Mouse (Mus musculus): ENCODE results near the gene Ncoa3. TPM values are rescaled to one million over a fixed set of nuclear protein-coding genes. Genes with fewer than 3 reads are reported as not detected.

Ncoa3 gene
- polyA plus RNA-seq, 1 experiment = 124 TPM

DNA sequence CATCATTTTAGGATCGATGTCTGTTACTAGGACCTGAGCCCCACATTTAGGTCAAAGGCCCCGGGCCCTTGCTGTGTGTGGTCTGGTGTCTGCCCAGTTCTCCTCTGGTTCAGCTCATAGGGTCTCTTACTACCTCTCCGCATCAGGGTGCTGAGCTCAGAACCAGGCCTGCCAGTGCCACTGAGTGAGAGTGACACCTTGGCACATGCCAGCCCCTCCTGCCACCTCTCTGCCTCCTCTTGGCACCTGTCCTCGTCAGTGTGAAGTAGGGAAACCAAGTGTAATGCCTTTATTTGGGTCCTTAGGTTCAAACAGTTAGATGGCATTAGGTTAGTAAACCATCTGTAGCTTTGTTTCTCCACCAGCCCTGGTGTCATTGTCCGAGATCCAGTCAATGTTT is 79.0 kb downstream of the Ncoa3 start:
- TF ChIP-seq POLR2A (IDR thresholded peaks at IDR 0.05; ENCODE audit: insufficient read depth, low read length) (no peak), EP300 (IDR thresholded peaks at IDR 0.05; ENCODE audit: insufficient read depth, low read depth, low read length) (no peak), CTCF (IDR thresholded peaks at IDR 0.05; ENCODE audit: low read depth, low read length) (no peak)

GRCm38 (mm10) chr2:166071889-166072288 is 79.5 kb downstream of the Ncoa3 start:
- H3K27ac ChIP-seq (ENCODE audit: insufficient read depth, low read length) = no peak overlapping the region
- TF ChIP-seq POLR2A (IDR thresholded peaks at IDR 0.05; ENCODE audit: insufficient read depth, low read length) = no peak
- no peaks in the 10 kb centered on the region for H3K9me3 ChIP-seq (replicated peaks; ENCODE audit: control insufficient read depth, insufficient read depth, low read length, poor library complexity, severe bottlenecking)
- H3K27me3 ChIP-seq (ENCODE audit: control insufficient read depth, insufficient read depth, low read length, poor library complexity, severe bottlenecking) = no peaks in the 10 kb centered on the region
- H3K36me3 ChIP-seq (ENCODE audit: control insufficient read depth, insufficient read depth, low read length, poor library complexity, severe bottlenecking) = peaks cover 37% of the 10 kb centered on the region
- no peak overlapping the region for H3K9ac ChIP-seq (ENCODE audit: low read depth, poor library complexity, severe bottlenecking)
- H3K4me3 ChIP-seq (ENCODE audit: low read depth, low read length) = no peak overlapping the region
- H3K4me1 ChIP-seq (ENCODE audit: control insufficient read depth, insufficient read depth, low read length) = peaks cover 6% of the 10 kb centered on the region

More for the DNA sequence above, 79.0 kb downstream of the Ncoa3 start:
- Histone ChIP-seq H3K27ac (ENCODE audit: insufficient read depth, low read length) (no peak overlapping the region), H3K4me3 (ENCODE audit: low read depth, low read length) (no peak overlapping the region), H3K4me1 (ENCODE audit: control insufficient read depth, insufficient read depth, low read length) (peaks cover 6% of the 10 kb centered on the region), H3K9ac (ENCODE audit: low read depth, poor library complexity, severe bottlenecking) (no peak overlapping the region), H3K27me3 (ENCODE audit: control insufficient read depth, insufficient read depth, low read length, poor library complexity, severe bottlenecking) (no peaks in the 10 kb centered on the region), H3K36me3 (ENCODE audit: control insufficient read depth, insufficient read depth, low read length, poor library complexity, severe bottlenecking) (peaks cover 37% of the 10 kb centered on the region), H3K9me3 (replicated peaks; ENCODE audit: control insufficient read depth, insufficient read depth, low read length, poor library complexity, severe bottlenecking) (no peaks in the 10 kb centered on the region)

GRCm38 (mm10) chr2:166073082-166073481 is 80.6 kb downstream of the Ncoa3 start:
- no peak overlapping the region for H3K4me3 ChIP-seq (ENCODE audit: low read depth, low read length)
- H3K4me1 ChIP-seq (ENCODE audit: control insufficient read depth, insufficient read depth, low read length) = peaks cover 4% of the 10 kb centered on the region
- H3K9me3 ChIP-seq (replicated peaks; ENCODE audit: control insufficient read depth, insufficient read depth, low read length, poor library complexity, severe bottlenecking) = no peaks in the 10 kb centered on the region
- no peak overlapping the region for H3K9ac ChIP-seq (ENCODE audit: low read depth, poor library complexity, severe bottlenecking)
- H3K27ac ChIP-seq (ENCODE audit: insufficient read depth, low read length) = peak overlapping the region; percentile 43; the same call in 1 of the 2 replicates
- TF ChIP-seq POLR2A (IDR thresholded peaks at IDR 0.05; ENCODE audit: insufficient read depth, low read length) (no peak), EP300 (IDR thresholded peaks at IDR 0.05; ENCODE audit: insufficient read depth, low read depth, low read length) (no peak), CTCF (IDR thresholded peaks at IDR 0.05; ENCODE audit: low read depth, low read length) (no peak)
- H3K27me3 ChIP-seq (ENCODE audit: control insufficient read depth, insufficient read depth, low read length, poor library complexity, severe bottlenecking) = no peaks in the 10 kb centered on the region
- H3K36me3 ChIP-seq (ENCODE audit: control insufficient read depth, insufficient read depth, low read length, poor library complexity, severe bottlenecking) = peaks cover 28% of the 10 kb centered on the region

DNA sequence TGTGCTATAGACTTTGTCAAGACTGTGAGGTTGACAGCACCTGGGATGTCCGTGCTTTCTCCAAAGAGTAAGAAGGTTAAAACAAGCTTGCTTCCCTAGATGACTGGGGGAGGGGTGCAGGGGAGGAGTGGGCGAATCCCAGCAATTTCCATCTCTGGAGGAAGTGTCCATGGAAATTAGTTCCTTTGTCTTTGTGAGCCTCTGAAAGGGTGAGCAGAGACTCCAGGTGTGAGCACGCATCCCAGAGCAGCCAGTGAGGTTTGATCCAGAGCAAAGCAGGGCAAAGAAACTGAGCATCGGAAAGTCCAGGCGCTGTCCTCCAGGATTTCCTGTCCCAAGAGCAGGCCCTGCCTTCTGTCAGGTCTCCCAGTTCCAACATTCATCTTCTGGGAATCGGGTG is 81.9 kb downstream of the Ncoa3 start:
- Histone ChIP-seq H3K36me3 (ENCODE audit: control insufficient read depth, insufficient read depth, low read length, poor library complexity, severe bottlenecking) (peaks cover 24% of the 10 kb centered on the region), H3K27me3 (ENCODE audit: control insufficient read depth, insufficient read depth, low read length, poor library complexity, severe bottlenecking) (no peaks in the 10 kb centered on the region), H3K4me1 (ENCODE audit: control insufficient read depth, insufficient read depth, low read length) (peaks cover 4% of the 10 kb centered on the region), H3K9me3 (replicated peaks; ENCODE audit: control insufficient read depth, insufficient read depth, low read length, poor library complexity, severe bottlenecking) (no peaks in the 10 kb centered on the region), H3K9ac (ENCODE audit: low read depth, poor library complexity, severe bottlenecking) (no peak overlapping the region), H3K4me3 (ENCODE audit: low read depth, low read length) (no peak overlapping the region), H3K27ac (ENCODE audit: insufficient read depth, low read length) (peak overlapping the region; percentile 34; the same call in 1 of the 2 replicates)
- TF ChIP-seq EP300 (IDR thresholded peaks at IDR 0.05; ENCODE audit: insufficient read depth, low read depth, low read length) (peak; percentile 67; the same call in 1 of the 2 replicates), CTCF (IDR thresholded peaks at IDR 0.05; ENCODE audit: low read depth, low read length) (no peak)

GRCm38 (mm10) chr2:166077371-166077770 is 84.9 kb downstream of the Ncoa3 start:
- Histone ChIP-seq H3K9ac (ENCODE audit: low read depth, poor library complexity, severe bottlenecking) (no peak overlapping the region), H3K27me3 (ENCODE audit: control insufficient read depth, insufficient read depth, low read length, poor library complexity, severe bottlenecking) (no peaks in the 10 kb centered on the region), H3K4me3 (ENCODE audit: low read depth, low read length) (no peak overlapping the region), H3K27ac (ENCODE audit: insufficient read depth, low read length) (no peak overlapping the region), H3K4me1 (ENCODE audit: control insufficient read depth, insufficient read depth, low read length) (peaks cover 1% of the 10 kb centered on the region), H3K36me3 (ENCODE audit: control insufficient read depth, insufficient read depth, low read length, poor library complexity, severe bottlenecking) (peaks cover 7% of the 10 kb centered on the region), H3K9me3 (replicated peaks; ENCODE audit: control insufficient read depth, insufficient read depth, low read length, poor library complexity, severe bottlenecking) (no peaks in the 10 kb centered on the region)
- TF ChIP-seq EP300 (IDR thresholded peaks at IDR 0.05; ENCODE audit: insufficient read depth, low read depth, low read length) (no peak), POLR2A (IDR thresholded peaks at IDR 0.05; ENCODE audit: insufficient read depth, low read length) (no peak), CTCF (IDR thresholded peaks at IDR 0.05; ENCODE audit: low read depth, low read length) (no peak)

DNA sequence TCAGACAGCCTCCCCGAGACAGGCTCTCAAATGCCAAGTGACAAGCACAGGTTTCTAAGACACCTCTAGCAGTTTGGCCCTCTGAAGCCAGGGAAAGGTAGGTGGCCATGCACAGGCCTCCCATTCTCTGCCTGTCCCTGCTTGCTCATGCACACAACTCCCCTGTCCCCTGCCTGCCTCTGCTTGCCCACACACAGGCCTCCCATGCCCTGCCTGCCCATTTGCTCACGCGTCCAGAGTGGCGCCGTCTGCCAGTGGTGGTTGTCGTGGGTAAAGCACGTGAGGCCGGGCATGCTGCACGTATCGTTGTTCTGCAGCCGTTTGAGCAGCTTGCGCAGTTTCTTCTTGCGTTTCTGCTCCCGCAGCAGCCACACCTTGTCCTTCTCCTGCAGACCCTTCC is 86.8 kb downstream of the Ncoa3 start:
- Histone ChIP-seq H3K36me3 (ENCODE audit: control insufficient read depth, insufficient read depth, low read length, poor library complexity, severe bottlenecking) (peaks cover 8% of the 10 kb centered on the region), H3K27ac (ENCODE audit: insufficient read depth, low read length) (no peak overlapping the region)

More for the DNA sequence above, 86.8 kb downstream of the Ncoa3 start:
- Histone ChIP-seq H3K4me1 (ENCODE audit: control insufficient read depth, insufficient read depth, low read length) (no peaks in the 10 kb centered on the region), H3K27me3 (ENCODE audit: control insufficient read depth, insufficient read depth, low read length, poor library complexity, severe bottlenecking) (no peaks in the 10 kb centered on the region), H3K9me3 (replicated peaks; ENCODE audit: control insufficient read depth, insufficient read depth, low read length, poor library complexity, severe bottlenecking) (no peaks in the 10 kb centered on the region), H3K9ac (ENCODE audit: low read depth, poor library complexity, severe bottlenecking) (no peak overlapping the region), H3K4me3 (ENCODE audit: low read depth, low read length) (no peak overlapping the region)
- no peak for TF ChIP-seq CTCF (IDR thresholded peaks at IDR 0.05; ENCODE audit: low read depth, low read length)
- no peak for TF ChIP-seq POLR2A (IDR thresholded peaks at IDR 0.05; ENCODE audit: insufficient read depth, low read length)
- TF ChIP-seq EP300 (IDR thresholded peaks at IDR 0.05; ENCODE audit: insufficient read depth, low read depth, low read length) = no peak

All from ES-Bruce4 (cell line).